Mouse (Mus musculus) C2C12 (cell line): ENCODE results near the gene Ttc9c. TPM values are rescaled to one million over a fixed set of nuclear protein-coding genes. Genes with fewer than 3 reads are reported as not detected.

Experiments
- H3K27me3 ChIP-seq: one replicate; pipeline ENCODE4 v1.6.1; 2011; ENCODE audit not compliant: control insufficient read depth, insufficient read depth, insufficient read length
- H3K36me3 ChIP-seq: one replicate; pipeline ENCODE4 v1.6.1; 2011; ENCODE audit not compliant: control insufficient read depth, insufficient read depth
- H3K4me3 ChIP-seq: one replicate; pipeline ENCODE4 v1.5.1; 2011; ENCODE audit warnings: mild to moderate bottlenecking, control low read depth; ENCODE audit not compliant: poor library complexity, insufficient read depth, severe bottlenecking
- H3K79me2 ChIP-seq: one replicate; pipeline ENCODE4 v1.6.1; 2011; ENCODE audit not compliant: control insufficient read depth, insufficient read depth
- H3K79me3 ChIP-seq: one replicate; pipeline ENCODE4 v1.6.1; 2011; ENCODE audit warnings: low read depth, control low read depth
- H3ac ChIP-seq: one replicate; pipeline ENCODE3; 2011; ENCODE audit warnings: low read depth; ENCODE audit not compliant: control insufficient read depth, insufficient read length
- CEBPB ChIP-seq: IDR thresholded peaks from one replicate; pipeline ENCODE4 v1.6.1; 2011; ENCODE audit warnings: low read depth, mild to moderate bottlenecking, control low read depth, moderate library complexity
- CTCF ChIP-seq: IDR thresholded peaks from one replicate; pipeline ENCODE4 v1.5.1; 2011; ENCODE audit not compliant: control insufficient read depth, insufficient read depth, insufficient read length
- FOSL1 ChIP-seq: IDR thresholded peaks from one replicate; pipeline ENCODE4 v1.8.0; 2011; ENCODE audit warnings: mild to moderate bottlenecking, low read length; ENCODE audit not compliant: poor library complexity, insufficient read depth, severe bottlenecking
- MAX ChIP-seq: IDR thresholded peaks from one replicate; pipeline ENCODE4 v1.6.1; 2011; ENCODE audit warnings: mild to moderate bottlenecking, control low read depth
- MYOD1 ChIP-seq: IDR thresholded peaks from one replicate; pipeline ENCODE4 v1.6.1; 2011; ENCODE audit warnings: low read depth; ENCODE audit not compliant: control insufficient read depth, insufficient read length
- MYOG ChIP-seq: IDR thresholded peaks from one replicate; pipeline ENCODE4 v1.6.1; 2011; ENCODE audit not compliant: control insufficient read depth, insufficient read length; ENCODE audit errors: extremely low read depth
- USF1 ChIP-seq: IDR thresholded peaks from one replicate; pipeline ENCODE4 v1.6.1; 2011; ENCODE audit warnings: low read depth, mild to moderate bottlenecking, control low read depth, moderate library complexity
- polyA plus RNA-seq: library from polyadenylated mRNA; unstranded; fragments of >200 nt; fragmentation: generic; extraction: Trizol; gene quantifications from one replicate; pipeline ENCODE4 v1.2.1, GENCODE M21; 2012; ENCODE audit warnings: missing spikeins

Ttc9c gene
- polyA plus RNA-seq, 1 experiment: 17.7 TPM

DNA sequence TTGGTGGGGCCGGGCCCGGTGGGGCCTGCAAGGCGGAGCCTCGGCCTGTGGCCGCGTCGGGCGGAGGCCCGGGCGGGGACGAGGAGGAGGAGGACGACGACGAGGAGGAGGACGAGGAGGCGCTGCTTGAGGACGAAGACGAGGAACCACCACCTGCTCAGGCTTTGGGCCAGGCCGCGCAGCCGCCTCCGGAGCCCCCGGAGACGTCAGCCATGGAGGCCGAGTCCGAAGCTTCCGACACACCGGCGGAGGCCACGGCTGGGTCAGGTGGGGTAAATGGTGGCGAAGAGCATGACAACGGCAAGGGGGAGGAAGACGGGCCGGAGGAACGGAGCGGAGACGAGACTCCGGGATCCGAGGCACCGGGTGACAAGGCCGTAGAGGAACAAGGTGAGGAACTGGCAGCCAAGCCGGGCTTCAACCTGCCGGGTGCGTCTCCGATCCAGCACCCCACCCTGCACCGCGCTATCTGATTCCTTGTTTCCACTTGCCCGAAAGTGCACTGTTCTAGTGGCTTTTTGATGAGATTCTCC lies 1.4 kb upstream of the Ttc9c start:
- Histone ChIP-seq H3K27me3 (no peaks in the 10 kb centered on the region), H3K79me2 (peaks cover 88% of the 10 kb centered on the region), H3K4me3 (peak overlapping the region; percentile 99), H3K79me3 (peaks cover 75% of the 10 kb centered on the region), H3K36me3 (peaks cover 56% of the 10 kb centered on the region), H3ac (peak overlapping the region; percentile 74)
- TF ChIP-seq CTCF (no peak), FOSL1 (no peak), MYOG (no peak), MYOD1 (no peak), CEBPB (no peak)

DNA sequence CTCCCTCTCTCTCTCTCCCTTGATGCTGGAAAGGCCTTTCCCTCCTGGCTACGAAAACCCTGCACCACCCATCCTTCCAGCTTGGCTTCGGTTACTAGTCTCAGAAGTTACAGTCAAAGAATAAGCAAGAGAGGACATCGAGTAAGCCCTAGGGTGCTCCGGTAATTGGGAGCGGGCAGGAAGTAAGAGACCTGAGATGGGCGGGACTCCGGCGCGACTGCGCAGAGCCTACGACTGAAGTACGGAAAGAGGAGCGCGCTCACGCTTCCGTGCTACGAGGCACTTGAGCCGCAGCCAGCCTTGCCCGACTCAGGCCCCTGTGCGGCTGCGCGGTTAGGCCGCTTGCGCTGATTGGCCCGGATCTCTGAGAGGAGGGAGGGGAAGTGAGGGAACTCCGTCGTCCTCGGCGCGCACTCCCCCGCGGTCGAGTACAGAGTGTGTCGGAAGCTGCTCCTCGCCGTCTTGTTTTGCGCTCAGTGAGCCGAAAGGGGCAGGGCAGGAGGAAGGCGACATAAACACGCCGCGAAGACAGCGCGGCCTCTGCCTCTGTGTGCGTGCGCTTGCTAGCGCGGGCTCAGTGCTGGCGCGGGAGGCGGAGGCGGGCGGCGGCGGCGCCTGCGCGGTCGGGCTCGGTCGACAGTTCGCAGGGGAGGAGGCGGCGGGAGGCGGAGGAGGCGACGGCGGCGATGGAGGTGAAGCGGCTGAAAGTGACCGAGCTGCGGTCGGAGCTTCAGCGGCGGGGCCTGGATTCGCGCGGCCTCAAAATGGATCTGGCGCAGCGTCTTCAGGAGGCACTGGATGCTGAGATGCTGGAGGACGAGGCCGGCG lies 677 bp upstream of the Ttc9c start, which contains the start of gene Hnrnpul2:
TSS of gene Hnrnpul2 (plus strand) at position 415 of the 828 bp plus-strand sequence.
- peaks cover 56% of the 10 kb centered on the region for H3K36me3 ChIP-seq
- TF ChIP-seq MYOD1 (no peak), MAX (peak; percentile 60)

DNA sequence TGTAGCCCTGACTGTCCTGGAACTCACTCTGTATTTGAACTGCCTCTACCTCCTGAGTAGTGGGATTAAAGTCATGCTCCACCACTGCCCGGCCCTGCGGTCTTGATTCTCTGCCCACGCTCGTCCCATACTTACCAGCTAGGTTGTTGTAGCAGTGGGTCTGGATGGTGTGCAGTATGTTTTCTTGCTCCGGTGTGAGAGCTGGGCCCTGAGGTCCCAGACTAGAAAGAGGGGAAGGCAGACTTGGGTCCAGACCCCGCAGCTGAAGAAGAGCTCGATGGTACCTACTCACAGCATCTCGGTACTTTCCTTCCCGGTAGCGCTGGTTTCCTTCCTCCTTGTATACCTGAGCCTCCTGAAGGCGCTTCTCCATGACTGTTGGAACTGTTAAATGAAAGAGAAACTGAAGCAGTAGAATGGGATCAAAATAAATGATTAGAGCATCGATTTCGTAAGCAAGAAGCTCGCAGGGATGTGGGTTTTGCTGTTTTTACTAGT lies 783 bp downstream of the Ttc9c start:
- peaks cover 66% of the 10 kb centered on the region for H3K79me3 ChIP-seq
- H3ac ChIP-seq: peak overlapping the region; percentile 96

More for the DNA sequence above, 677 bp upstream of the Ttc9c start, which contains the start of gene Hnrnpul2:
- H3K79me3 ChIP-seq: peaks cover 78% of the 10 kb centered on the region
- no peaks in the 10 kb centered on the region for H3K27me3 ChIP-seq
- peak within 1 kb of the TSS; percentile 96 for H3ac ChIP-seq
- H3K79me2 ChIP-seq: peaks cover 88% of the 10 kb centered on the region
- peak within 1 kb of the TSS; percentile 99 for H3K4me3 ChIP-seq

DNA sequence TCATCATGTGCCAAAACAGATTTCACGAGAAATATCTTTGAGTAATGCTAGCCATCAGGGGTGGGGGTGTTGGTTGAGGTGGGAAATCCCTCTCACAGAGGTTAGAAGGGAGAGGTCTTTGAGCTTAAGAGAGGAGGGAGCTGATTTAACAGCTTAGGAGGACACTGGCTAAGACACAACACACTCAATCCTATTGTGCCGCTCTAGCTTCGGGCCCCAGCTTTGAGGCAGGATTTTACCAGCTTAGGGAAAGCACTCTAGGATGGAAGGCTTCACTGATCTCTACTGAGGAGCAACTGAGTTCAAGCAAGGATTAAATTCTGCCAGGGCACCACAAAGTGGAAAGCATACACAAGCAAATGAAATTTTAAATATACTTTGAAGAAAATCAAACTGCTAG lies 2.1 kb downstream of the Ttc9c start:
- Histone ChIP-seq H3K79me3 (peaks cover 52% of the 10 kb centered on the region), H3ac (peak overlapping the region; percentile 28), H3K36me3 (peaks cover 56% of the 10 kb centered on the region), H3K79me2 (peaks cover 88% of the 10 kb centered on the region), H3K27me3 (no peaks in the 10 kb centered on the region), H3K4me3 (no peak overlapping the region)
- TF ChIP-seq MAX (no peak), MYOG (no peak), FOSL1 (no peak), USF1 (no peak), CTCF (no peak), MYOD1 (no peak), CEBPB (no peak)

More for the DNA sequence above, 783 bp downstream of the Ttc9c start:
- Histone ChIP-seq H3K36me3 (peaks cover 54% of the 10 kb centered on the region), H3K79me2 (peaks cover 88% of the 10 kb centered on the region), H3K4me3 (peak overlapping the region; percentile 99), H3K27me3 (no peaks in the 10 kb centered on the region)
- TF ChIP-seq USF1: no peak
- no peak for TF ChIP-seq MAX
- no peak for TF ChIP-seq CEBPB
- no peak for TF ChIP-seq CTCF

DNA sequence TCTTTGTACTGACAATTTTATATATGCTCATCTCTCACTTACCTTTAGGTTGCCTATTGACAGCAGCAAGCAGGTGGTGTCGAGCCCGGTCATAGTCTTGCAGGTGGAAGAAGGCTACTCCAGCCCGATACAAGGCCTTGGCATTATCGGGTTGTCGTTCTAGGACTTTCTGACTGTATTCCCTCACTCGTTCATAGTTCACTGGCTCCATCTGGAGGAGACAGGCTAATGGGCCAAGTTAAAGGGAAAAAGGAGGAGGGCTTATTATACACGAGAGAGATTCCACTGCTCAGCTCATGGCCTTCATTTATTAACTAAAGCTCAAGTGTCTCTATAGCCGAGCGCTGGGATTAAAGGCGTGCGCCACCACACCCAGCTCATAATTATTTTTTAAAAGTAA lies 3.3 kb downstream of the Ttc9c start:
- peaks cover 61% of the 10 kb centered on the region for H3K36me3 ChIP-seq
- TF ChIP-seq CEBPB: no peak
- no peak for TF ChIP-seq MAX
- TF ChIP-seq CTCF: no peak
- no peak for TF ChIP-seq USF1
- H3ac ChIP-seq: no peak overlapping the region
- H3K79me2 ChIP-seq: peaks cover 77% of the 10 kb centered on the region
- peaks cover 46% of the 10 kb centered on the region for H3K79me3 ChIP-seq
- H3K4me3 ChIP-seq: no peak overlapping the region
- H3K27me3 ChIP-seq: no peaks in the 10 kb centered on the region

DNA sequence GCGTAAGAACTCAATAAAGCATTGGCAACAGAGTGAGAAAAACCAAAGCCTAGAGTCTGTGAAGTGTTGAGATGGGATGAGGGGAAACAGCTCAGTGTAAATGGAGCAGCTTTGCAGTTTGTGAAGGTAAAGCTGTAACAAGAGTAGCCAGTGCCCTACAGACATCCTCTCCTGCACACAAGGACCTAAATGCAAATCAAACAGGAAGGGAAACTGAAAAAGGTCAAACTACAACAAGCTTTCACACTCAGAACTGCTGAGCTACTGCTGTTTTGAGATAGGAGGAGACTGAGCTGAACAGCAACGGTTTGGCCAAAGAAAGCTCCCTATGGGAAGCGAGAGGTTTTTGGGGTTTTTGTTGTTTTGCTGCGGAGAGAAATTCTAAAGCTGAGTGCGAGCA lies 12.3 kb downstream of the Ttc9c start:
- peaks cover 67% of the 10 kb centered on the region for H3K36me3 ChIP-seq

More for the DNA sequence above, 12.3 kb downstream of the Ttc9c start:
- no peaks in the 10 kb centered on the region for H3K27me3 ChIP-seq
- H3K4me3 ChIP-seq: no peak overlapping the region
- H3K79me3 ChIP-seq: peaks cover 10% of the 10 kb centered on the region
- H3ac ChIP-seq: no peak overlapping the region
- H3K79me2 ChIP-seq: peaks cover 7% of the 10 kb centered on the region
- TF ChIP-seq MYOD1 (no peak), CTCF (no peak), MYOG (no peak)
